Mouse (Mus musculus): ENCODE data around the gene Trp53tg5.

GRCm38 (mm10) chr2:164514916-164515315 lies 41.4 kb upstream of the Trp53tg5 start:
- TF ChIP-seq CTCF (IDR thresholded peaks at IDR 0.05) (no peak), EP300 (IDR thresholded peaks at IDR 0.05) (no peak)

All from lung, postnatal 0 days (tissue).